Mouse (Mus musculus) stomach, embryonic 15.5 days (tissue): ENCODE results near the gene Vstm2l. TPM values are rescaled to one million over a fixed set of nuclear protein-coding genes. Genes with fewer than 3 reads are reported as not detected.

ENCODE experiments used
- ATAC-seq: fragments of 200-750 bp; cut with Nextera tagmentation; 2 replicates; pipeline ENCODE4 v1.8.0; 2017; ENCODE audit warnings: low read depth, moderate number of reproducible peaks, moderate TSS enrichment; ENCODE audit not compliant: insufficient read depth, low FRiP score
- H3K27ac ChIP-seq: fragments of 300-500 bp; sonication (generic); 2 replicates; pipeline ENCODE4 v1.5.1; 2015; ENCODE audit warnings: mild to moderate bottlenecking, inconsistent platforms
- H3K27me3 ChIP-seq: fragments of 300-500 bp; sonication (generic); replicated peaks from 2 replicates; pipeline ENCODE4 v1.6.1; 2015; ENCODE audit warnings: inconsistent platforms
- H3K36me3 ChIP-seq: fragments of 300-500 bp; sonication (generic); 2 replicates; pipeline ENCODE4 v1.6.1; 2015; ENCODE audit warnings: inconsistent platforms
- H3K4me1 ChIP-seq: fragments of 300-500 bp; sonication (generic); 2 replicates; pipeline ENCODE4 v1.6.1; 2015; ENCODE audit warnings: inconsistent platforms
- H3K4me2 ChIP-seq: fragments of 300-500 bp; sonication (generic); 2 replicates; pipeline ENCODE4 v1.6.1; 2015; ENCODE audit warnings: mild to moderate bottlenecking, inconsistent platforms
- H3K4me3 ChIP-seq: fragments of 300-500 bp; sonication (generic); replicated peaks from 2 replicates; pipeline ENCODE4 v1.5.1; 2015; ENCODE audit warnings: inconsistent platforms
- H3K9ac ChIP-seq: fragments of 300-500 bp; sonication (generic); 2 replicates; pipeline ENCODE4 v1.6.1; 2015; ENCODE audit warnings: inconsistent platforms
- H3K9me3 ChIP-seq: fragments of 300-500 bp; sonication (generic); 2 replicates; pipeline ENCODE4 v1.6.1; 2016; ENCODE audit warnings: inconsistent platforms
- WGBS: fragments of 180-500 bp; shearing (Covaris S2); methylation state at CpG from one replicate; pipeline ENCODE4 v1.1.7; 2015; 5-methylcytosine and 5-hydroxymethylcytosine counted together
- polyA plus RNA-seq: library from polyadenylated mRNA; unstranded; fragments of >200 nt; fragmentation: Nextera tagmentation; extraction: Ambion mirVana; gene quantifications from 2 replicates; pipeline ENCODE4 v1.2.1, GENCODE M21; 2015

The Vstm2l gene
- 0.28 and 0.53 TPM in 2 replicates for polyA plus RNA-seq

DNA sequence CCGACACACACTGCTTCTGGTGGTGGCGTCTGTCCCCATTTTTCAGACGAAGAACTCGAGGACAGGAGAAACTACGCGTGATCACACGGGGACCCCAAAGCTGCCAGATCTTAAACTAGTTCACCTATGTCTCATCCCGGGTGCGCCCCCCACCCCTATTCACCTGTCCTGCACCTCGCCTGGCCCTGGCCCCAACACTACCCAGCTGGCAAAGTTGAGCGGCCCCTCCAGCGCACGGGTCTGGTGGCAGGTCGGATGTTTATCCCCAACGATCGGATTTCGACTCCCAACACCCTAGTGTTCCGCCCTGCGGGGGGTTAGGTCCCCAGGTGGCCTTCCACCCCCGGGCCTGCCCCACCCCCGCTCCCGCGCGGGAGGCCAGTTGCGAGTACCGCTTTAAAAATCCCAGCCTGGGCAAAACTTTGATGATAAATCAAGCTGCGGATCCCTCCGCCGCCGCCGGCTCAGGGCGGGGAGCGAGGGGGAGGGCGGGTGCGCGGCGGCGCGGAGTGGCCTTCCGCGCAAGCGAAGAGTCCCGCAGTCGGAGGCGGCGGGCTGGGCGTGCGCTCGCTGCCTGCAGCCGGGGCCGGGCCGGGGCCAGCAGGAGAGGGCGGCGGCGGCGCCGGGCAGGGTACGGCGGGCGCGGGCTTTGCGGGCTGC, at the start of gene Vstm2l:
TSS of gene Vstm2l (plus strand) at position 549 of the 660 bp plus-strand sequence.
- 5% methylated on average over 57 of the region's 62 CpGs for WGBS
- no peak for ATAC-seq
- H3K27ac ChIP-seq, result no peak within 1 kb of the TSS

DNA sequence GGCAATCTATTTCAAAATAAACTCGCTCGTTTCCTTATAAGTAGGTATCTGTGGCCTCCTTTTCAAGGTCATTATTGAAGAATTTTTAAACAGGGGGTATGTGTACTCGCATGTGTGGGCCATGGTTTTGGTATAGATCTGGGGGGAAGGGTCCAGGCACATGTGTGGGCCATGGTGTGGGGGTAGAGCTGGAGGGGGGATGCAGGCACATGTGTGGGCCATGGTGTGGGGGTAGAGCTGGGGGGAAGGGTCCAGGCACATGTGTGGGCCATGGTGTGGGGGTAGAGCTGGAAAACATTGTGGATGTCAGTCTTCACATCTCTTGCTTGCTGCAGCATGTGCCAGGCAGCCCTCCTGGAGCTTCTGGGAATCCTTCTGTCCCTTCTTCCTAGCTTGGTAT, 47.3 kb upstream of the Vstm2l start:
- no peak overlapping the region for H3K4me2 ChIP-seq
- H3K27me3 ChIP-seq, result no peaks in the 10 kb centered on the region
- no peak overlapping the region for H3K4me3 ChIP-seq
- no peak for ATAC-seq
- H3K4me1 ChIP-seq, result no peaks in the 10 kb centered on the region
- WGBS, result 76% methylated on average over 3 of the region's 3 CpGs
- H3K9me3 ChIP-seq, result no peaks in the 10 kb centered on the region
- no peak overlapping the region for H3K27ac ChIP-seq
- H3K9ac ChIP-seq, result no peak overlapping the region
- H3K36me3 ChIP-seq, result no peaks in the 10 kb centered on the region

More for the DNA sequence above, at the start of gene Vstm2l:
- no peaks in the 10 kb centered on the region for H3K36me3 ChIP-seq
- peaks cover 9% of the 10 kb centered on the region for H3K4me1 ChIP-seq
- no peaks in the 10 kb centered on the region for H3K9me3 ChIP-seq
- H3K4me3 ChIP-seq, result peak within 1 kb of the TSS; percentile 28
- peak within 1 kb of the TSS; percentile 52 for H3K4me2 ChIP-seq
- H3K27me3 ChIP-seq, result peaks cover 47% of the 10 kb centered on the region
- no peak within 1 kb of the TSS for H3K9ac ChIP-seq

DNA sequence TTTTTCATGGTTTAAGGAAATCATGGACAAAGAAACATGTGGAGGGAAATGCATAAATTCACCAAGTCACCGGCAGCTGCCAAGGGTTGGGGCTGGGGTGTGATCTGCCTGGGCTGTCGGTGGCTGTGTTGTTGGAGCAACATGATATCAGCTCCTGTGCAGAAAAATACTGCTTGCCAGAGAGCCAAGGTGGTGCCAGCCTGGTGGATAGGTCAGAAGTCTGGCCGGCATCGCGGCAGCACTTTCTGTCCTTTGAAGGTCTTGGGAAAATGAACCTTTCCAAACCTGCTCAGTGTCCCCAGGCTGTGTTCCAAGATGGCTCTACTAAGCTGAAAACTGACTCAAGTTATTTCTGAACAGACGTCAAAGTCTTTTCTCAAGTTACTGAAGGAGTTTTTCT, 44.2 kb upstream of the Vstm2l start:
- Histone ChIP-seq H3K4me1 (no peaks in the 10 kb centered on the region), H3K27me3 (no peaks in the 10 kb centered on the region), H3K27ac (no peak overlapping the region), H3K9ac (no peak overlapping the region), H3K4me2 (no peak overlapping the region), H3K4me3 (no peak overlapping the region), H3K9me3 (no peaks in the 10 kb centered on the region), H3K36me3 (no peaks in the 10 kb centered on the region)
- ATAC-seq, result no peak
- 83% methylated on average over 6 of the region's 6 CpGs for WGBS

DNA sequence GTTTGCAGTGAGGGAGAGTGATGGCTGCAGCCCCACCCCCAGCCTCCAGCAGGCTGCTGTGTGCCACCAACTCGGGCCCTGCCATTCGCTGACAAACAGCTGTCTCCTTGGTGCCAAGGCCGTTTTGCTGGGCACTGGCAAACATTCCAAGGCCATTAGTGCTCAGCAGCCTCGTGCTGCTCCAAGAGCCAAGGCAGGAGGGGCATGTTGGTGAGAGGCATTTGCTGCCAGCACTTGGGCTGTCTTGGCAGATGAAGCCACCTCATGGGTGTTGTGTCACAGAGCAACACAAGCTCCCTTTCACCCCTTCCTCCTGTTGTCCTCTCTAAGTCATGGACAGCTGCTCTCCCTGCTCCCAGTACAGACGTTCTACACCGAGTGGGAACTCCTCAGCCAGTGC, 41.2 kb upstream of the Vstm2l start:
- H3K4me1 ChIP-seq, result no peaks in the 10 kb centered on the region
- no peak overlapping the region for H3K9ac ChIP-seq
- H3K36me3 ChIP-seq, result no peaks in the 10 kb centered on the region
- ATAC-seq, result no peak
- no peaks in the 10 kb centered on the region for H3K9me3 ChIP-seq
- WGBS, result 62% methylated on average over 6 of the region's 6 CpGs
- H3K4me3 ChIP-seq, result no peak overlapping the region
- no peak overlapping the region for H3K27ac ChIP-seq
- no peaks in the 10 kb centered on the region for H3K27me3 ChIP-seq
- no peak overlapping the region for H3K4me2 ChIP-seq

GRCm38 (mm10) chr2:157873691-157874090, 40.8 kb upstream of the Vstm2l start:
- H3K9me3 ChIP-seq, result no peaks in the 10 kb centered on the region
- no peak overlapping the region for H3K4me3 ChIP-seq
- H3K4me1 ChIP-seq, result no peaks in the 10 kb centered on the region
- ATAC-seq, result no peak
- H3K4me2 ChIP-seq, result no peak overlapping the region
- H3K36me3 ChIP-seq, result no peaks in the 10 kb centered on the region
- no peak overlapping the region for H3K9ac ChIP-seq
- no peak overlapping the region for H3K27ac ChIP-seq
- WGBS, result 84% methylated on average over 1 of the region's 1 CpGs
- H3K27me3 ChIP-seq, result no peaks in the 10 kb centered on the region

DNA sequence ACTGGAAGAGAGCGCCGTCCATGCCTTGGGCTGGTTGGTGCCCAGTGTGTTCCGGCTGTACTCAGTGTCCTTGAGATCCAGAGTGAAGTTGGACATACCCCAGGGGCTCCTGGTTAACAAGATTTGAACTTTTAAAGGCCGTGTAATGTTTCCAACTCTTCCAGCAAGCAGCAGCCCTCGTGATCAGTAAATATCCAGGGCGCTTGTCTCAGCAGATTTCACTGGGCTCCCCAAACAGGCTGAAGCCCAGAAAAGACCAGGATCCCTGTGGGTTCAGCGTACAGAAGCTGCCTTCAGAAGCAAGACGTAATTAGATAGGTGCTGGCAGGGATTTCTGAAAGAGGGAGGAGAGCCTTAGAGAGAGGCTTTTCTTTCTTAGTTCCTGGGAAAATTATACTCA, 39.3 kb upstream of the Vstm2l start:
- no peak overlapping the region for H3K9ac ChIP-seq
- 75% methylated on average over 8 of the region's 8 CpGs for WGBS
- H3K4me2 ChIP-seq, result no peak overlapping the region
- H3K4me1 ChIP-seq, result no peaks in the 10 kb centered on the region
- no peak overlapping the region for H3K4me3 ChIP-seq
- H3K27me3 ChIP-seq, result no peaks in the 10 kb centered on the region
- H3K9me3 ChIP-seq, result no peaks in the 10 kb centered on the region
- no peaks in the 10 kb centered on the region for H3K36me3 ChIP-seq
- H3K27ac ChIP-seq, result no peak overlapping the region
- no peak for ATAC-seq

DNA sequence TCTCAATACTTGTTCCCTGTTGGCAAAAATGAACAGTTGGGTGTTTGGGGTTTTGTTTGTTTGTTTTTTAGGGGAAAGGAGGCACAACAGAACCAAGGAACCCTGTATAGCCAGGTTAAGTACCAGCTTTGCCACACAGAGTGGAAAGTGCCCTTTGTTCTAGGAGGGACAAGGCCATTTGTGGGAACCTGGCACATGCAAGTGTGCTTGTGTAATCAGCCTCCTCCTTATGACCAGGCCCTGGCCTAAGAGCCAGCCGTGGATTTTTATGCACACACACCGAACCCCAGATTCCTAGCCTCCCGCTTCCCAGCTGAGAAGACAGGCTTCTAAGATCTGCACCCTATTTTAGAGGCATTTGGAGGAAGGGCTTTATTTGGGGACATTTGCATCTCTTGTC, 37.1 kb upstream of the Vstm2l start:
- no peak overlapping the region for H3K4me3 ChIP-seq
- H3K27me3 ChIP-seq, result no peaks in the 10 kb centered on the region
- no peak overlapping the region for H3K4me2 ChIP-seq
- 0 out of 2 replicates have a peak, but pooled peaks cover 5% of the 10 kb centered on the region for H3K4me1 ChIP-seq
- no peaks in the 10 kb centered on the region for H3K9me3 ChIP-seq
- 79% methylated on average over 3 of the region's 3 CpGs for WGBS
- H3K9ac ChIP-seq, result no peak overlapping the region
- H3K36me3 ChIP-seq, result no peaks in the 10 kb centered on the region
- H3K27ac ChIP-seq, result no peak overlapping the region
- ATAC-seq, result no peak

GRCm38 (mm10) chr2:157877967-157878366, 36.5 kb upstream of the Vstm2l start:
- no peak for ATAC-seq
- H3K4me2 ChIP-seq, result no peak overlapping the region
- WGBS, result 37% methylated on average over 5 of the region's 5 CpGs
- H3K9ac ChIP-seq, result no peak overlapping the region
- no peak overlapping the region for H3K27ac ChIP-seq
- no peak overlapping the region for H3K4me3 ChIP-seq
- no peaks in the 10 kb centered on the region for H3K9me3 ChIP-seq
- no peaks in the 10 kb centered on the region for H3K36me3 ChIP-seq
- H3K27me3 ChIP-seq, result no peaks in the 10 kb centered on the region
- H3K4me1 ChIP-seq, result 0 out of 2 replicates have a peak, but pooled peaks cover 5% of the 10 kb centered on the region

DNA sequence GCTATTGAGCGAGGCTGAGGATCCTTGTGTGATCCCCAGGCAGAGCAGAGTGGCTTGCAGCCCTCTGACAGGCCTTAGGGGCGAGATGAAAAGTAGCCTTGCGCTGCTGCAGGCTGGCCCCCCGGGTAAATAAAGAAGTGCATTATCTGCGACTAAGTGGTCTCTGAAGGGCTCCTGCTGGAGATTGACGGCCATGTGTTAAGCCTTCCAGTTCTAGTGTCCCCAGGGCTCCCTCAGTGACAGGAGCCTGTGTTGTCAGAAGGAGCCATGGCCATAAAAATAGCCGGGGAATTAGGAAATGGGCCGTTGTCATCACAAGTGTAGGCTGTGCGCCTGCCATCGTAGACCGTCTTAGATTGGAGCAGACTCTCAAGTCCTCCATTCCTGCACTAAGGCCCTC, 32.5 kb upstream of the Vstm2l start:
- ATAC-seq, result no peak
- Histone ChIP-seq H3K36me3 (peaks cover 8% of the 10 kb centered on the region; the same call in 1 of the 2 replicates), H3K27ac (no peak overlapping the region), H3K4me3 (no peak overlapping the region), H3K9ac (no peak overlapping the region), H3K4me1 (0 out of 2 replicates have a peak, but pooled peaks cover 5% of the 10 kb centered on the region), H3K4me2 (no peak overlapping the region), H3K27me3 (no peaks in the 10 kb centered on the region), H3K9me3 (no peaks in the 10 kb centered on the region)
- WGBS, result 41% methylated on average over 11 of the region's 11 CpGs

DNA sequence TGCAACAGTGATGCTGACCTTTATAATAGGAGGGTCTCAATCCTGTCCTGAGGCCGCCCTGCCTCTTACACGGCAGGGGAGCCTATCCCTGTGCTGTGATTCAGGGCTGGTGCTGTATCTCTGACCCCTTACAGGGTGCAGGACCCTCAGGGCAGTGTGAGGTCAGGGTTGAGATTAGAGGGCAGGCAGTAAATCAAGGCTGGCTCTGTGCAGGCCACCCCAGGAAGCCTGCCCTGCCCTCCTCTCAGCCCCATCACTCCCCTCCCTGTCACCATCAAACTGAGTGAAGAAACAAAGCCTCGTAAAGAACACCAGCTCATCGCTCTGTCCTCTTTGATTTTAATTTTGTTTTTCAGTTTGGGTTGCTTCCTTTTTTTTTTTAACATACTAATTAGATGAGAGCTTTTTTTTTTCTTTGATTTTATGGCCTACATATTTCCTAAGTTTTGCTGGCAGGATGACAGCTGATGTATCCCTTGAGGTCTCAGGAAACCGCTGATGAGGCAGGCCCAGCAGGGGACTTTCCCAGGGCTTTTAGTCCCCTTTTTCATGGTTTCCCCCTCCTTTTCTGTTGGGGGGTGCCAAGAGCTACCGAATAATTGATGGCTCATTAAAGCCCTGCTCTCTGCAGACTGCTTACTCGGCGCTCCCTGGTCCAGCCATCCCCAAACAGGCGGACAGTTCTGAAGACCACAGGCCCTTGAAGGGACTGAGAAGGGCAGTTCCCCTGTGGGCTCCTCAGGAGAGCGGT, 27.0 kb upstream of the Vstm2l start:
- Histone ChIP-seq H3K27ac (no peak overlapping the region), H3K4me2 (no peak overlapping the region), H3K36me3 (peaks cover 12% of the 10 kb centered on the region; the same call in 1 of the 2 replicates), H3K4me3 (no peak overlapping the region), H3K9ac (no peak overlapping the region), H3K4me1 (no peaks in the 10 kb centered on the region), H3K9me3 (no peaks in the 10 kb centered on the region), H3K27me3 (no peaks in the 10 kb centered on the region)
- 50% methylated on average over 10 of the region's 10 CpGs for WGBS
- ATAC-seq, result no peak

GRCm38 (mm10) chr2:157891166-157891565, 23.3 kb upstream of the Vstm2l start:
- Histone ChIP-seq H3K27ac (no peak overlapping the region), H3K4me3 (no peak overlapping the region), H3K27me3 (no peaks in the 10 kb centered on the region), H3K9me3 (no peaks in the 10 kb centered on the region), H3K9ac (no peak overlapping the region), H3K4me1 (no peaks in the 10 kb centered on the region), H3K36me3 (peaks cover 4% of the 10 kb centered on the region; the same call in 1 of the 2 replicates), H3K4me2 (no peak overlapping the region)
- 71% methylated on average over 6 of the region's 6 CpGs for WGBS
- no peak for ATAC-seq

DNA sequence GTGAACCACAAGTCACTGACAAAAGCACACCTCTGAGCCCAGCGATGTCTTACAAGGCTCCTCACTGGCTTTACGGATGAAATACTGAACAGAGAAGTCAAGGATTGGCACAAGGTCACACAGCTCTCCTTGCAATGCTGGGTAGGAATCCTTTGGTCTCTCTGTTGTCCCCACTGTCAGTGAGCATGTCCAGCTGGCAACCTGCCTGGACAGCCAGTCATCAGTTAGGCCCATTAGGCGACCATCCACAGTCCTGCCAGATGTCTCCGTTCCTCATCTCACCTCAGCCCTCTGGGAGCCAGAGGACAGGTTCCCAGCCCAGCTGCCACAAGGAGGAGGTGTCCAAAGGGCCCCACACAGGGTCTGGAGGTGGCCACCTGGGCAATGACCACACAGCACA, 17.3 kb upstream of the Vstm2l start:
- H3K4me1 ChIP-seq, result no peaks in the 10 kb centered on the region
- 64% methylated on average over 4 of the region's 4 CpGs for WGBS
- H3K4me3 ChIP-seq, result no peak overlapping the region
- no peaks in the 10 kb centered on the region for H3K9me3 ChIP-seq
- no peak overlapping the region for H3K4me2 ChIP-seq
- no peaks in the 10 kb centered on the region for H3K27me3 ChIP-seq
- no peak overlapping the region for H3K9ac ChIP-seq
- ATAC-seq, result no peak
- no peak overlapping the region for H3K27ac ChIP-seq
- no peaks in the 10 kb centered on the region for H3K36me3 ChIP-seq
